Mouse (Mus musculus): ENCODE measurements at regions not wholly inside any gene's neighbourhood (a gene's known extent, or its start where the extent isn't known, plus 50 kb on each side); places are given as distances from the start of the nearest gene placed in this dataset.

DNA sequence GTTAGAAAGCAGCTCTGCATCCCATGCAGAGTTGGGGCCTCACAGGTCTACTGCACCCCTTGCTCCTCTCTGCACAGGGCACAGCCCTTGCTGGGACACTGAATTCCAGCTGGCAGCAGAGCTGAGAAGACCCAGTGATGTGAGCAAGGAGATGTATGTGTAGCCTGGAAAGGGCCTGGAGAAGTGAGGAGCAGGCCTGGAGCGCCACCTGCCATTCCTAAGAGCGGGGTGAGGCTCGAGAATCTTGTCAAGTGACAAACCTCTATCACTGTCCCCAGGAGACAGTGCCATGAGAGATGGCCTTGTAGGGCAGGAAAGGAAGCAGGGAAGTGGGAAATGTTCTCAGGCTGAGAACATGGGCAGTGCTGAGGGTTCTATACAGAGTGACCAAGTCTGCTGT, 59.6 kb upstream of the Lgalsl start:
- TF ChIP-seq CTCF (IDR thresholded peaks at IDR 0.05; ENCODE audit: control insufficient read depth, insufficient read depth, low read length) (no peak), POLR2A (IDR thresholded peaks at IDR 0.05; ENCODE audit: borderline replicate concordance, control insufficient read depth, low read depth, low read length) (no peak)

Measured in bone marrow, adult 2 months (tissue).